Mouse (Mus musculus) heart, adult 2 months (tissue): ENCODE results near the gene Hmx2.

ENCODE experiments used
- CTCF ChIP-seq: fragments of 200-600 bp; IDR thresholded peaks from 2 replicates; pipeline ENCODE4 v1.8.1; 2022; ENCODE audit warnings: antibody characterized with exemption, mild to moderate bottlenecking, moderate library complexity
- EP300 ChIP-seq: fragments of 200-500 bp; IDR thresholded peaks from 2 replicates; pipeline ENCODE4 v1.6.1; 2011; ENCODE audit warnings: low read depth, low read length, control low read depth; ENCODE audit not compliant: insufficient read depth

DNA sequence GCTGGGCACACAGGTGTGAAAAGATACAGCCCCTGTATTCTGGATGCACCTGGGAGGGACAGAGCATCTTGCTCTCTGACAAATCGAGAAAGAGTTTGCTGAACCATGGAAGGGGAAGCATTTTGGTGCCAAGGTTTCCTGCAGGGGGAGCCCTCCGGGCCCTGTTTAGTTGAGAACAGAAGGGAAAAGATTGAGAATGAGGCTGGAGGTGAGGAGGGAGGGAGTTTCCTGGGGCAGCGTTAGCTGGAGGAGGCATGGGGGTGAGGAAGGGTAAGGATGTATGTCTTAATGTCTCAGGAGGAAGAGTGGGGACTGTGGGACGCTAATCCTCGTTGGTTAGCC is 49.9 kb downstream of the Hmx2 start:
- TF ChIP-seq EP300 = no peak
- TF ChIP-seq CTCF = no peak
